Mouse (Mus musculus) liver, adult (tissue): ENCODE results near the gene Galnt9.

Experiments used
- GATA4 ChIP-seq: IDR thresholded peaks from 2 replicates; pipeline ENCODE4 v1.6.1; 2014; ENCODE audit warnings: mild to moderate bottlenecking, low read length; ENCODE audit not compliant: insufficient replicate concordance

The Galnt9 gene

GRCm38 (mm10) chr5:110597502-110597901 is 53.3 kb downstream of the Galnt9 start:
- TF ChIP-seq GATA4: no peak

- TF ChIP-seq GATA4: no peak
These were observed 54.3 kb downstream of the Galnt9 start for GRCm38 (mm10) chr5:110598298-110599095.

- TF ChIP-seq GATA4: no peak
These were observed 59.0 kb downstream of the Galnt9 start for GRCm38 (mm10) chr5:110603016-110603685.

- TF ChIP-seq GATA4: no peak
These were observed 60.2 kb downstream of the Galnt9 start for GRCm38 (mm10) chr5:110604311-110604710.

- TF ChIP-seq GATA4: no peak
These were observed 61.5 kb downstream of the Galnt9 start for GRCm38 (mm10) chr5:110605531-110606221.

- no peak for TF ChIP-seq GATA4
These were observed 63.6 kb downstream of the Galnt9 start for GRCm38 (mm10) chr5:110607767-110608166.

GRCm38 (mm10) chr5:110608336-110608735 is 64.2 kb downstream of the Galnt9 start:
- no peak for TF ChIP-seq GATA4

GRCm38 (mm10) chr5:110608941-110609340 is 64.8 kb downstream of the Galnt9 start:
- no peak for TF ChIP-seq GATA4

- TF ChIP-seq GATA4: no peak
These were observed 65.3 kb downstream of the Galnt9 start for GRCm38 (mm10) chr5:110609425-110609824.

- no peak for TF ChIP-seq GATA4
These were observed 65.7 kb downstream of the Galnt9 start for GRCm38 (mm10) chr5:110609868-110610267.

GRCm38 (mm10) chr5:110610484-110610883 is 66.3 kb downstream of the Galnt9 start:
- no peak for TF ChIP-seq GATA4

- TF ChIP-seq GATA4: no peak
These were observed 67.4 kb downstream of the Galnt9 start for GRCm38 (mm10) chr5:110611435-110612158.

GRCm38 (mm10) chr5:110619226-110619625 is 75.1 kb downstream of the Galnt9 start:
- TF ChIP-seq GATA4: no peak

- TF ChIP-seq GATA4: no peak
These were observed 80.2 kb downstream of the Galnt9 start for GRCm38 (mm10) chr5:110624319-110624718.

GRCm38 (mm10) chr5:110627351-110627750 is 83.2 kb downstream of the Galnt9 start:
- no peak for TF ChIP-seq GATA4
